Mouse (Mus musculus) heart, embryonic 12.5 days (tissue): Measurements from ENCODE around the gene Aco2. TPM values are rescaled to one million over a fixed set of nuclear protein-coding genes. Genes with fewer than 3 reads are reported as not detected.

Source experiments
- ATAC-seq: fragments of 200-750 bp; cut with Nextera tagmentation; 2 replicates; pipeline ENCODE4 v1.8.0; 2017; ENCODE audit warnings: moderate TSS enrichment, moderate library complexity; ENCODE audit not compliant: insufficient number of reproducible peaks, low FRiP score
- H3K27ac ChIP-seq: fragments of 300-500 bp; sonication (generic); 2 replicates; pipeline ENCODE4 v1.5.1; 2016; ENCODE audit warnings: mild to moderate bottlenecking, moderate library complexity; ENCODE audit not compliant: poor library complexity, severe bottlenecking
- H3K27me3 ChIP-seq: fragments of 300-500 bp; sonication (generic); replicated peaks from 2 replicates; pipeline ENCODE4 v1.6.1; 2016; ENCODE audit warnings: mild to moderate bottlenecking, moderate library complexity
- H3K36me3 ChIP-seq: fragments of 300-500 bp; sonication (generic); 2 replicates; pipeline ENCODE4 v1.6.1; 2016; ENCODE audit warnings: mild to moderate bottlenecking, moderate library complexity
- H3K4me1 ChIP-seq: fragments of 300-500 bp; sonication (generic); replicated peaks from 2 replicates; pipeline ENCODE4 v1.6.1; 2016; ENCODE audit warnings: mild to moderate bottlenecking
- H3K4me2 ChIP-seq: fragments of 300-500 bp; sonication (generic); 2 replicates; pipeline ENCODE4 v1.6.1; 2016; ENCODE audit warnings: mild to moderate bottlenecking, moderate library complexity
- H3K4me3 ChIP-seq: fragments of 300-500 bp; sonication (generic); 2 replicates; pipeline ENCODE4 v1.5.1; 2016; ENCODE audit warnings: mild to moderate bottlenecking
- H3K9ac ChIP-seq: fragments of 300-500 bp; sonication (generic); 2 replicates; pipeline ENCODE4 v1.6.1; 2016; ENCODE audit warnings: mild to moderate bottlenecking, moderate library complexity
- H3K9me3 ChIP-seq: fragments of 300-500 bp; sonication (generic); replicated peaks from 2 replicates; pipeline ENCODE4 v1.6.1; 2016; ENCODE audit warnings: mild to moderate bottlenecking, moderate library complexity
- WGBS: fragments of 180-500 bp; shearing (Covaris S2); methylation state at CpG from one replicate; pipeline ENCODE4 v1.1.7; 2016; 5-methylcytosine and 5-hydroxymethylcytosine counted together
- polyA plus RNA-seq: library from polyadenylated mRNA; unstranded; fragments of >200 nt; fragmentation: Nextera tagmentation; extraction: Ambion mirVana; gene quantifications from 2 replicates; pipeline ENCODE4 v1.2.1, GENCODE M21; 2016

The Aco2 gene
- polyA plus RNA-seq, 1 experiment from 2014 or later = 497 TPM

GRCm38 (mm10) chr15:81858138-81858516, 14.0 kb upstream of the Aco2 start:
- Histone ChIP-seq H3K9me3 (no peaks in the 10 kb centered on the region), H3K4me1 (peaks cover 10% of the 10 kb centered on the region), H3K9ac (peak overlapping the region; percentile 85), H3K36me3 (peaks cover 15% of the 10 kb centered on the region), H3K4me3 (peak overlapping the region; percentile 68), H3K27ac (peak overlapping the region; percentile 95), H3K27me3 (no peaks in the 10 kb centered on the region), H3K4me2 (peak overlapping the region; percentile 97)
- peak; percentile 52 for ATAC-seq
- under 1% methylated on average over 23 of the region's 23 CpGs for WGBS

- Histone ChIP-seq H3K4me1 (peaks cover 10% of the 10 kb centered on the region), H3K4me3 (peak within 1 kb of the TSS; percentile 68), H3K27me3 (no peaks in the 10 kb centered on the region), H3K4me2 (peak within 1 kb of the TSS; percentile 97), H3K9ac (peak within 1 kb of the TSS; percentile 85), H3K9me3 (no peaks in the 10 kb centered on the region), H3K36me3 (peaks cover 13% of the 10 kb centered on the region), H3K27ac (peak within 1 kb of the TSS; percentile 95)
- ATAC-seq = peak; percentile 27
- WGBS = under 1% methylated on average over 44 of the region's 44 CpGs
Measured at GRCm38 (mm10) chr15:81858517-81859329, 13.4 kb upstream of the Aco2 start, which contains the start of gene Tob2. Gene Tob2 (minus strand): TSS chr15:81858796.

- Histone ChIP-seq H3K4me3 (peak overlapping the region; percentile 68), H3K4me1 (peaks cover 10% of the 10 kb centered on the region), H3K9me3 (no peaks in the 10 kb centered on the region), H3K27me3 (no peaks in the 10 kb centered on the region), H3K27ac (peak overlapping the region; percentile 95), H3K36me3 (peaks cover 13% of the 10 kb centered on the region), H3K4me2 (peak overlapping the region; percentile 97), H3K9ac (peak overlapping the region; percentile 85)
- ATAC-seq = peak; percentile 78
- WGBS = under 1% methylated on average over 39 of the region's 39 CpGs
Measured at GRCm38 (mm10) chr15:81859330-81860255, 12.5 kb upstream of the Aco2 start.

GRCm38 (mm10) chr15:81860471-81861135, 11.5 kb upstream of the Aco2 start:
- Histone ChIP-seq H3K9ac (no peak overlapping the region), H3K4me3 (no peak overlapping the region)
- WGBS = 39% methylated on average over 8 of the region's 8 CpGs

GRCm38 (mm10) chr15:81864238-81864637, 7.9 kb upstream of the Aco2 start:
- no peak for ATAC-seq
- Histone ChIP-seq H3K27me3 (no peaks in the 10 kb centered on the region), H3K36me3 (peaks cover 53% of the 10 kb centered on the region), H3K4me1 (0 out of 2 replicates have a peak, but pooled peaks cover 2% of the 10 kb centered on the region), H3K4me2 (no peak overlapping the region), H3K9me3 (no peaks in the 10 kb centered on the region), H3K4me3 (no peak overlapping the region), H3K27ac (no peak overlapping the region), H3K9ac (no peak overlapping the region)
- 87% methylated on average over 7 of the region's 7 CpGs for WGBS

More at GRCm38 (mm10) chr15:81860471-81861135, 11.5 kb upstream of the Aco2 start:
- Histone ChIP-seq H3K27ac (peak overlapping the region; percentile 62), H3K9me3 (no peaks in the 10 kb centered on the region), H3K36me3 (peaks cover 18% of the 10 kb centered on the region), H3K27me3 (no peaks in the 10 kb centered on the region), H3K4me2 (no peak overlapping the region), H3K4me1 (peaks cover 5% of the 10 kb centered on the region)
- no peak for ATAC-seq

- Histone ChIP-seq H3K36me3 (peaks cover 58% of the 10 kb centered on the region), H3K27ac (no peak overlapping the region), H3K4me3 (no peak overlapping the region), H3K4me1 (peaks cover 13% of the 10 kb centered on the region), H3K9ac (no peak overlapping the region), H3K27me3 (no peaks in the 10 kb centered on the region), H3K9me3 (no peaks in the 10 kb centered on the region), H3K4me2 (no peak overlapping the region)
- ATAC-seq = no peak
- 96% methylated on average over 5 of the region's 5 CpGs for WGBS
Measured at GRCm38 (mm10) chr15:81869985-81870384, 2.1 kb upstream of the Aco2 start.

GRCm38 (mm10) chr15:81871604-81872261, 376 bp upstream of the Aco2 start, which contains the start of gene Phf5a:
Gene Phf5a (minus strand): TSS chr15:81871911.
- Histone ChIP-seq H3K4me2 (peak within 1 kb of the TSS; percentile 95), H3K4me3 (peak within 1 kb of the TSS; percentile 88), H3K27ac (peak within 1 kb of the TSS; percentile 94), H3K4me1 (peaks cover 13% of the 10 kb centered on the region), H3K27me3 (no peaks in the 10 kb centered on the region), H3K36me3 (peaks cover 42% of the 10 kb centered on the region), H3K9ac (peak within 1 kb of the TSS; percentile 90), H3K9me3 (no peaks in the 10 kb centered on the region)
- peak; percentile 95 for ATAC-seq
- WGBS = under 1% methylated on average over 30 of the region's 30 CpGs

GRCm38 (mm10) chr15:81879531-81880401, 7.7 kb downstream of the Aco2 start:
- WGBS = 32% methylated on average over 5 of the region's 5 CpGs
- H3K9ac ChIP-seq = peak overlapping the region; percentile 58
- peak; percentile 77 for ATAC-seq
- H3K9me3 ChIP-seq = no peaks in the 10 kb centered on the region
- no peak overlapping the region for H3K4me3 ChIP-seq
- peaks cover 42% of the 10 kb centered on the region for H3K4me1 ChIP-seq
- peaks cover 7% of the 10 kb centered on the region; the same call in 1 of the 2 replicates for H3K36me3 ChIP-seq
- peak overlapping the region; percentile 46 for H3K4me2 ChIP-seq
- H3K27ac ChIP-seq = peak overlapping the region; percentile 77
- H3K27me3 ChIP-seq = no peaks in the 10 kb centered on the region

- Histone ChIP-seq H3K9me3 (no peaks in the 10 kb centered on the region), H3K27me3 (no peaks in the 10 kb centered on the region), H3K4me3 (no peak overlapping the region), H3K27ac (no peak overlapping the region), H3K9ac (no peak overlapping the region), H3K36me3 (peaks cover 7% of the 10 kb centered on the region; the same call in 1 of the 2 replicates), H3K4me1 (peaks cover 59% of the 10 kb centered on the region), H3K4me2 (no peak overlapping the region)
- no peak for ATAC-seq
- 92% methylated on average over 3 of the region's 3 CpGs for WGBS
Measured at GRCm38 (mm10) chr15:81882348-81882747, 10.2 kb downstream of the Aco2 start.
